Mouse (Mus musculus) subcutaneous adipose tissue, adult 2 months (tissue): ENCODE measurements around the gene Trim3. TPM values are rescaled to one million over a fixed set of nuclear protein-coding genes. Genes with fewer than 3 reads are reported as not detected.

ENCODE experiments used
- polyA plus RNA-seq: library from polyadenylated mRNA; depleted of rRNA; stranded (reverse); fragments of >200 nt; gene quantifications from 2 replicates; pipeline ENCODE4 v1.2.3, GENCODE M21; 2012; ENCODE audit warnings: low replicate concordance; rRNA removed

Trim3 gene
- polyA plus RNA-seq = 69.2 and 93.7 TPM in 2 replicates

DNA sequence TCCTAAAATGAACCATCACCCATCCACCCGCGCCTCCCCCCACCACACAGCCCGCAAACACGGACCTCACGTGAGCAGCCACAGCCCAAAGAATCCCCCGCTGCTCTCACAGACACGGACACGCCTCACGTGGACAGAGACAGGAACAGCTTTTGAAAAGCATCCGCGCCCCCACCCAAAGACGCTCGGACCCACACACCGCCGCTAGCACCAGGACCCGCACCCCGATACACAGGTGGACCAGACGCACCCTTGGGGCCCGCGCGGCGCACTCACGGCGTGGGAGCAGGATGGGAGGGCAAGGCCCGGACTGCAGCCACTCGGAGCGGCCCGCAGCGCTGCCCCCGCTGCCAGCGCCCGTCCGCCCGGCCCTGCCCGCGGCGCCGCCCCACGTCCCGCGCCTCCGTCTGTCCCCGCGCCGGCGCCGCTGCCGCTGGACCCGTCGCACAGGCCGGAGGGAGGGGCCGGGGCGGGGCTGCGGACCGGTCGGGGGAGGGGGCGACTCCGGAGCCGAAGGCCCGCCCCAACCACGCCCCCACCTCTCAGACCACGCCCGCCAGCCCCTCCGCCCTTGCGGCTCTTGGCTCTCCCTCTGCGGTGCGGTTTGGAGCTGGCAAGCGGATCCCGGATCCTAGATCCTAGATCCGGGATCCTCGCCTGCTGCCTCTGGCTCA lies at the start of gene Trim3:
Gene Trim3 (minus strand): TSS at position 445 of the 674 bp plus-strand sequence.

DNA sequence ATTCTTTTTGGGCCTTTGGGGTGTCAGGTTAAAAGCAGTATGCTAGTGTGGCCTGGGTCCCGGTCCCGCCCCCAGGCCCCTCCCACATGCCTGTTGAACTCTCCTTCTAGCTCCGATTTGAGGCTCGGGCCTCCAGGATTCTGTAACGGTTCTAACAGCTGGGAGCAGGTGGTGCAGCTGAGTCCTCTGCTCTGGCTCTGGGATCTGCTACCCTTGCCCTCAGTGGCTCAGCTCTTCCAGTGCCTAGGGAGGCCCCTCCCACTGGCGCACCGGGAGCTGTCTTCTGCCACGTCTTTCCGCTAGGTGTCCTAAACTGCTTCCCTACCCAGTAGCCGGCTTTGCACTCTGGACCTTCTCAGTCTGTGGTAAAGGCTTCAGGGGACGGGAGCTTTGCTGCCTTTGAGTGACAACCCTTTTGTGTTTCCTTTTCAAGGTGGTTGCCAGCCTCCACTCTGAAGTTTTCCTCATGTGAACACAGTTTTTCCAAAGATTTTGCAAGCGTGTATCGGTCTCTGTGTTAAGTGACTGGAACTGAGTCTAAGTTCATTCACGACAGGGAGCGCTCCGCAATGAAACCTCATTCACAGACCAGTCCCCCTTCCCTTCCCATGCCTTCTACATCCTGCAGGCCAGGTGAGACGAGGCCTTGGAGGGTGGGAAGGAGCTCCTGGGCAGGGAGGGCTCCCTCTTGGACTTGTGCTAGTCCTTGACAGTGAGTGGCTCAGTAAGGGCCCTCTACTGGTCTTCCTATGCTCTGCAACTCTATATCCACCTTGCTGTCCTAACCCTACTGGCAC lies 17.5 kb upstream of the Trim3 start, which contains the start of gene Dnhd1:
Gene Dnhd1 (plus strand): TSS at position 189 of the 797 bp plus-strand sequence.

DNA sequence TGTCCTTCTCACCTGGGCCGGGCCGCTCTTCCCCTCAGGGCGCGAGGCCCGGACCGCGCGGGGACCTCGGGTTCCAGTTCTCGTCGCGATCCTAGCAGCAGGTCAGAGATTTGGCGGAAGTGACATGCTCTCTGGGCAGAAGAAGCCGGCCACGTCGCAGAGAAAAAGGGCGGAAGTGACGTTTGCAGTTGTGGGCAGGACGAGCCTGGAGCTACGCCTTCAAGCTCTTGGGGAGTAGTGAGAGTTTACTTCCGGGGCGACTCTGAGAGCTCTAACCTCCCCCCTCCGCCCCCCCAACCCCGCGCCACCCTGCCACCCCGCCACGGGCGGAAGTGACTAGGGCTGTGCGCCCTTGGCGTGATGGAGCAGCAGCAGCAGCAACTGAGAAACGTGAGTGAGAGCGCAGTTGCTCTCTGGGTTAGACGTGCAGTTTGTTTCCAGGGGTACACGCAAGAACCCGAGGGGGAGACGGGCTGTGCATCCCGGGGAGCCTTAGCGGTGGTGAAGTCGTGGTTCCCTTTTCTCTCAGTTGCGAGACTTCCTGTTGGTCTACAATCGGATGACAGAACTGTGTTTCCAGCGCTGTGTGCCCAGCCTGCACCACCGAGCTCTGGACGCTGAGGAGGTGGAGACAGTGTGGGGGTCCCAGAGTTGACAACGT lies 7.0 kb upstream of the Trim3 start, which contains the start of the genes Arfip2 and Gm45799:
Gene Arfip2 (minus strand): TSS at position 184 of the 661 bp plus-strand sequence.
Gene Gm45799 (plus strand): TSS at position 320 of the 661 bp plus-strand sequence.

DNA sequence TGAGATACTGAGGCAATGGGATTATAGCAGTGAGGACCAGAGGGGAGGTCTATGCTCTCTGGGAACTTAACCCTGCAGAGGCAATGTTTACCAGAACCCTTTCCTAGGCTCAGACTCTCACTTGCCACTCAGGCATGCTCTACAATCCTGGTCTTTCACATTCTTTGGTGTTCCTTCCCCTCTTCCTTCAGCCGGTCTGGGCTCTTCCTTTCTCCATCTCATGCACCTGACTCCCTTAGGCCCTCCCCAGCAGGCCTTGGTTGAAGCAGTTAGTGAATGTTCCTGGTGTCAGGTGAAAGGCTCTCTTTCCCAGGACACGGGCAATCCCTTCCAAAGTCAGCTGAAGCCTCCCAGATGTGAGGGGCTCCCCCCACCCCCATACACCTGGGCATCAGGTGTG lies 6.4 kb upstream of the Trim3 start, which contains the start of gene Timm10b:
Gene Timm10b (plus strand): TSS at position 301 of the 400 bp plus-strand sequence.

DNA sequence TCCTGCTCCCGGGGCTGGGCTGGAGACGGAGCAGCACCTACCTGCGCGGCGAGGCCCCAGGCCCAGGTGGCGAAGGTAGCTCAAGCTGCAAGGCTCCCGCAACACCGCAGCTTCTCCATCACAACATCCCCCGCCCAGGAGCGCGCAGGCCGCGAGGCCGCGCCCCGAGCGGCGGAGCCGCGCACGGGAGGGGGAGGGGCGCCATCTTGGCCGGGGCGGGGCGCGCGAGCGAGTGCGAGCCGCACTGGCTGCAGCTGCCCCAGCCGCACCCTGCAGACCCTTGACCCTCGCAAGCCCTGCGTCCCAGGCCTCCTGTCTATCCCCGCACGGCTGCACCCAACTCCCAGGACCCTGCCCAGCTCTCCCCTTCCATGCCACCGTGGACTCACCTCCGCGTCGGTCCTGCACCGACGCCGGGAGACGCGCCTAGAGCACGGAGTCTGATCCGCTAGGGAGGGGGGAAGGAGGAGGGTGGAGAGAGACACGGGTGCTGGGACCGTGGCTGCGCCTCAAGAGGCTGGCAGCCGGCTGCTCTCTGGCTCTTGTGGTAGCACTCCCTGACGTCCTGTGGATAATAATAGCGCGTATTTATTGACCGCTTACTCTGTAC lies 52.2 kb downstream of the Trim3 start, which contains the start of gene Apbb1:
Gene Apbb1 (minus strand): TSS at position 560 of the 610 bp plus-strand sequence.

Other genes with a start within 250 kb of the Trim3 start
- 45.3 and 75.2 TPM in 2 replicates for gene Fam160a2, start 233.5 kb downstream of the Trim3 start, polyA plus RNA-seq
- 0.19 and 0.28 TPM in 2 replicates for gene Cnga4, start 229.0 kb downstream of the Trim3 start, polyA plus RNA-seq
- gene Cckbr, start 207.8 kb downstream of the Trim3 start, polyA plus RNA-seq = 0.14 TPM in 1 of 2 replicates, not detected in the other
- 224 and 534 TPM in 2 replicates for gene Cavin3, start 151.3 kb downstream of the Trim3 start, polyA plus RNA-seq
- gene Smpd1, start 79.2 kb downstream of the Trim3 start, polyA plus RNA-seq = 69.4 and 120 TPM in 2 replicates
- 23.1 and 46.3 TPM in 2 replicates for gene Apbb1, start 51.9 kb downstream of the Trim3 start, polyA plus RNA-seq
- 1.4 and 2.3 TPM in 2 replicates for gene Hpx, start 33.4 kb downstream of the Trim3 start, polyA plus RNA-seq
- 154 and 177 TPM in 2 replicates for gene Timm10b, start 6.5 kb upstream of the Trim3 start, polyA plus RNA-seq
- 68.0 and 108 TPM in 2 replicates for gene Arfip2, start 6.8 kb upstream of the Trim3 start, polyA plus RNA-seq
- gene Gm45799, start 7.0 kb upstream of the Trim3 start, polyA plus RNA-seq = 195 and 229 TPM in 2 replicates
- 5.2 and 6.3 TPM in 2 replicates for gene Dnhd1, start 17.3 kb upstream of the Trim3 start, polyA plus RNA-seq
- 295 and 396 TPM in 2 replicates for gene Ilk, start 103.0 kb upstream of the Trim3 start, polyA plus RNA-seq
- gene Rrp8, start 103.8 kb upstream of the Trim3 start, polyA plus RNA-seq = 7.1 and 17.7 TPM in 2 replicates
- 340 and 367 TPM in 2 replicates for gene Taf10, start 110.8 kb upstream of the Trim3 start, polyA plus RNA-seq
- 195 and 230 TPM in 2 replicates for gene Tpp1, start 118.7 kb upstream of the Trim3 start, polyA plus RNA-seq
- gene Dchs1, start 154.1 kb upstream of the Trim3 start, polyA plus RNA-seq = 10.7 and 45.1 TPM in 2 replicates
- gene Mrpl17, start 177.5 kb upstream of the Trim3 start, polyA plus RNA-seq = 331 and 380 TPM in 2 replicates